Mouse (Mus musculus): Measurements from ENCODE around the gene Litaf.
A peak's percentile ranks its signal among the peaks of the same experiment; 100 is the strongest.

Gene Litaf

GRCm38 (mm10) chr16:10956938-10957685 is 108.8 kb downstream of the Litaf start:
- no peak for DNase-seq (ENCODE audit: low spot score)

- no peak for DNase-seq (ENCODE audit: low spot score)
These were observed 110.9 kb downstream of the Litaf start for GRCm38 (mm10) chr16:10955078-10955477.

GRCm38 (mm10) chr16:10952881-10953280 is 113.1 kb downstream of the Litaf start:
- DNase-seq (ENCODE audit: low spot score) = no peak

- no peak for DNase-seq (ENCODE audit: low spot score)
These were observed 113.9 kb downstream of the Litaf start for GRCm38 (mm10) chr16:10952071-10952470.

- peak; percentile 50 for DNase-seq (ENCODE audit: low spot score)
These were observed 114.4 kb downstream of the Litaf start for GRCm38 (mm10) chr16:10951581-10951980.

- no peak for DNase-seq (ENCODE audit: low spot score)
These were observed 115.4 kb downstream of the Litaf start for GRCm38 (mm10) chr16:10950539-10950938.

- no peak for DNase-seq (ENCODE audit: low spot score)
These were observed 118.2 kb downstream of the Litaf start for GRCm38 (mm10) chr16:10947724-10948123.

GRCm38 (mm10) chr16:10945381-10946127 is 120.4 kb downstream of the Litaf start:
- no peak for DNase-seq (ENCODE audit: low spot score)

GRCm38 (mm10) chr16:10944545-10944944 is 121.4 kb downstream of the Litaf start:
- DNase-seq (ENCODE audit: low spot score) = no peak

- DNase-seq (ENCODE audit: low spot score) = no peak
These were observed 122.7 kb downstream of the Litaf start for GRCm38 (mm10) chr16:10943257-10943656.

GRCm38 (mm10) chr16:10940661-10941060 is 125.3 kb downstream of the Litaf start:
- DNase-seq (ENCODE audit: low spot score) = no peak

- DNase-seq (ENCODE audit: low spot score) = no peak
These were observed 126.0 kb downstream of the Litaf start for GRCm38 (mm10) chr16:10939932-10940331.

- DNase-seq (ENCODE audit: low spot score) = no peak
These were observed 128.5 kb downstream of the Litaf start for GRCm38 (mm10) chr16:10937497-10937896.

- DNase-seq (ENCODE audit: low spot score) = peak; percentile 72
These were observed 129.1 kb downstream of the Litaf start for GRCm38 (mm10) chr16:10936700-10937319.

GRCm38 (mm10) chr16:10934047-10934446 is 131.9 kb downstream of the Litaf start:
- no peak for DNase-seq (ENCODE audit: low spot score)

- no peak for DNase-seq (ENCODE audit: low spot score)
These were observed 132.6 kb downstream of the Litaf start for GRCm38 (mm10) chr16:10933372-10933771.

GRCm38 (mm10) chr16:10927026-10927425 is 138.9 kb downstream of the Litaf start:
- no peak for DNase-seq (ENCODE audit: low spot score)

GRCm38 (mm10) chr16:10925591-10926180 is 140.3 kb downstream of the Litaf start:
- DNase-seq (ENCODE audit: low spot score) = no peak

GRCm38 (mm10) chr16:10923561-10923960 is 142.4 kb downstream of the Litaf start:
- no peak for DNase-seq (ENCODE audit: low spot score)

GRCm38 (mm10) chr16:10919856-10920255 is 146.1 kb downstream of the Litaf start:
- DNase-seq (ENCODE audit: low spot score) = no peak

GRCm38 (mm10) chr16:10916271-10916670 is 149.7 kb downstream of the Litaf start:
- DNase-seq (ENCODE audit: low spot score) = peak; percentile 29

GRCm38 (mm10) chr16:10915066-10915465 is 150.9 kb downstream of the Litaf start:
- no peak for DNase-seq (ENCODE audit: low spot score)

- no peak for DNase-seq (ENCODE audit: low spot score)
These were observed 154.9 kb downstream of the Litaf start for GRCm38 (mm10) chr16:10911061-10911460.
